Mouse (Mus musculus) forebrain, postnatal 0 days (tissue): Measurements from ENCODE around the gene Slco3a1. TPM values are rescaled to one million over a fixed set of nuclear protein-coding genes. Genes with fewer than 3 reads are reported as not detected.

Experiments
- ATAC-seq: fragments of 200-750 bp; cut with Nextera tagmentation; 2 replicates; pipeline ENCODE4 v1.8.0; 2017; ENCODE audit warnings: mild to moderate bottlenecking, moderate library complexity
- DNase-seq: peaks from one replicate; pipeline ENCODE4 v3.0.0-alpha.2; 2015
- H3K27ac ChIP-seq: fragments of 300-500 bp; sonication (generic); 2 replicates; pipeline ENCODE4 v1.5.1; 2014; ENCODE audit warnings: low read depth, mild to moderate bottlenecking, antibody characterized with exemption, low read length, moderate library complexity, mixed read lengths
- H3K27me3 ChIP-seq: fragments of 300-500 bp; sonication (generic); 2 replicates; pipeline ENCODE4 v1.6.1; 2014; ENCODE audit warnings: mild to moderate bottlenecking, low read length, mixed read lengths; ENCODE audit not compliant: insufficient read depth
- H3K36me3 ChIP-seq: fragments of 300-500 bp; sonication (generic); 2 replicates; pipeline ENCODE4 v1.6.1; 2014; ENCODE audit warnings: mild to moderate bottlenecking, moderate library complexity; ENCODE audit not compliant: insufficient read depth
- H3K4me1 ChIP-seq: fragments of 300-500 bp; sonication (generic); 2 replicates; pipeline ENCODE4 v1.6.1; 2014; ENCODE audit warnings: antibody characterized with exemption; ENCODE audit not compliant: insufficient read depth
- H3K4me2 ChIP-seq: fragments of 300-500 bp; sonication (generic); 2 replicates; pipeline ENCODE4 v1.6.1; 2014; ENCODE audit warnings: low read depth, mild to moderate bottlenecking, moderate library complexity
- H3K4me3 ChIP-seq: fragments of 300-500 bp; sonication (generic); 2 replicates; pipeline ENCODE4 v1.5.1; 2014; ENCODE audit warnings: low read depth, low read length, mixed read lengths
- H3K9ac ChIP-seq: fragments of 300-500 bp; sonication (generic); 2 replicates; pipeline ENCODE4 v1.6.1; 2014; ENCODE audit warnings: mild to moderate bottlenecking
- H3K9me3 ChIP-seq: fragments of 300-500 bp; sonication (generic); 2 replicates; pipeline ENCODE4 v1.6.1; 2016; ENCODE audit warnings: low read length
- CTCF ChIP-seq: sonication (generic); IDR thresholded peaks from 2 replicates; pipeline ENCODE4 v1.5.1; 2016; ENCODE audit warnings: antibody characterized with exemption, control low read depth, low read depth
- WGBS: fragments of 180-500 bp; shearing (Covaris S2); extraction: QIAGEN DNeasy Blood & Tissue Kit; methylation state at CpG from one replicate; pipeline ENCODE4 v1.1.7; 2014; 5-methylcytosine and 5-hydroxymethylcytosine counted together
- polyA plus RNA-seq: library from polyadenylated mRNA; unstranded; fragments of >200 nt; fragmentation: Nextera tagmentation; extraction: Ambion mirVana; gene quantifications from 2 replicates; pipeline ENCODE4 v1.2.1, GENCODE M21; 2015
- total RNA-seq: library from RNA; depleted of rRNA; stranded (reverse); fragments of >200 nt; gene quantifications from 2 replicates; pipeline ENCODE4 v1.2.3, GENCODE M21; 2014

The Slco3a1 gene
- total and polyA plus RNA-seq, 2 experiments from 2014 or later = 25.2 to 27.8 TPM

GRCm38 (mm10) chr7:74386257-74386656 is 168.3 kb downstream of the Slco3a1 start:
- H3K27me3 ChIP-seq = no peaks in the 10 kb centered on the region
- ATAC-seq = peak; percentile 51
- WGBS = 38% methylated on average over 5 of the region's 5 CpGs

GRCm38 (mm10) chr7:74383040-74383666 is 171.4 kb downstream of the Slco3a1 start:
- no peaks in the 10 kb centered on the region for H3K27me3 ChIP-seq
- no peak overlapping the region for H3K9ac ChIP-seq
- no peak for DNase-seq
- TF ChIP-seq CTCF = no peak
- H3K36me3 ChIP-seq = no peaks in the 10 kb centered on the region
- H3K4me3 ChIP-seq = no peak overlapping the region
- WGBS = 90% methylated on average over 3 of the region's 3 CpGs
- H3K27ac ChIP-seq = no peak overlapping the region
- ATAC-seq = no peak
- H3K9me3 ChIP-seq = no peaks in the 10 kb centered on the region
- no peak overlapping the region for H3K4me2 ChIP-seq
- no peaks in the 10 kb centered on the region for H3K4me1 ChIP-seq

More at GRCm38 (mm10) chr7:74386257-74386656, 168.3 kb downstream of the Slco3a1 start:
- no peak for TF ChIP-seq CTCF
- Histone ChIP-seq H3K36me3 (no peaks in the 10 kb centered on the region), H3K4me1 (no peaks in the 10 kb centered on the region), H3K27ac (no peak overlapping the region), H3K4me2 (no peak overlapping the region), H3K4me3 (no peak overlapping the region), H3K9ac (no peak overlapping the region), H3K9me3 (no peaks in the 10 kb centered on the region)
- DNase-seq = peak; percentile 56

GRCm38 (mm10) chr7:74382286-74382685 is 172.3 kb downstream of the Slco3a1 start:
- no peak for TF ChIP-seq CTCF
- Histone ChIP-seq H3K4me3 (no peak overlapping the region), H3K4me2 (no peak overlapping the region), H3K27ac (no peak overlapping the region), H3K9ac (no peak overlapping the region), H3K27me3 (no peaks in the 10 kb centered on the region), H3K9me3 (no peaks in the 10 kb centered on the region), H3K4me1 (no peaks in the 10 kb centered on the region), H3K36me3 (no peaks in the 10 kb centered on the region)
- 60% methylated on average over 3 of the region's 3 CpGs for WGBS
- ATAC-seq (no peak), DNase-seq (no peak)

DNA sequence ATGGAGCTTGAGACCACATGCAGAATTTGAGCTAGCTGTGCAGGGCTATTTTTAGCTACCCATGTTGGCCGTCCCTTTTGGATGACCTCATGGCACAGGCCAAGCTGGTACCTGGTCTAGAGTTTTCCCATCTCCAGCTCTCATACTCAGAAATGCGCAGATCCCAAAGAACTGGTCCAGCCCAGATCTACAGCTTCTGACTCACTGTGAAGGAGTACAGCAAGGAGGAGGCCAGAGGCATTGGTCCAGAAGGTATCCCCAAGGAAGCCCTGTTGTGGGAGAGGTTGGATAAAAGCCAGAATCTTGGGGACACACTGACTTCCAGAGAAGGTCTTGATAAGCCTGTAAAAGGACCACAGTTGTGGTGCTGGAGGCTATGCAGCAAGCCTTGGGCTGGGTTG is 172.7 kb downstream of the Slco3a1 start:
- WGBS = 74% methylated on average over 2 of the region's 2 CpGs
- H3K4me2 ChIP-seq = no peak overlapping the region
- H3K9ac ChIP-seq = no peak overlapping the region
- no peaks in the 10 kb centered on the region for H3K27me3 ChIP-seq
- no peak overlapping the region for H3K4me3 ChIP-seq
- no peak for TF ChIP-seq CTCF
- no peak overlapping the region for H3K27ac ChIP-seq
- no peaks in the 10 kb centered on the region for H3K36me3 ChIP-seq
- DNase-seq (no peak), ATAC-seq (no peak)
- no peaks in the 10 kb centered on the region for H3K9me3 ChIP-seq
- no peaks in the 10 kb centered on the region for H3K4me1 ChIP-seq

DNA sequence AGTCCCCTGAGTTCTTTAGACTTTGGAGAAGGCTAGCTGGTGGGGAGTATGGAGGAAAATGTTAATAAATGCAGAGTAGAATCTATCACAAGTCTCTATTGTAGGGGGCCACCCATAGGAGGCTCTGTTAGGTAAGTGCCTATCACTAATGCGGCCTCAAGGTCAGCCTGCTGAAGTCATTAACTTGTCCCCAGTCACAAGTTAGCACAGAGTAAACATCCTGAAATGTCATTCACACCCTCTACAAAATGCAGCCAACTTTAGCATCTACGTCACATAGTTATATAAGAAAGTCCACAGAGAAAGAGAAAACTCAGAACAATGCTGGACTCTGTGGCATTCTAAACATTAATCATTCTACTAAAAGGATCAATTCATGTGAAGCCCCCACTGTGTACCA is 173.5 kb downstream of the Slco3a1 start:
- Histone ChIP-seq H3K4me1 (no peaks in the 10 kb centered on the region), H3K27ac (no peak overlapping the region), H3K9me3 (no peaks in the 10 kb centered on the region), H3K4me3 (no peak overlapping the region), H3K36me3 (no peaks in the 10 kb centered on the region), H3K9ac (no peak overlapping the region), H3K4me2 (no peak overlapping the region), H3K27me3 (no peaks in the 10 kb centered on the region)
- 85% methylated on average over 2 of the region's 2 CpGs for WGBS
- DNase-seq (no peak), ATAC-seq (no peak)
- TF ChIP-seq CTCF = no peak

- Histone ChIP-seq H3K4me2 (no peak overlapping the region), H3K4me1 (no peaks in the 10 kb centered on the region), H3K4me3 (no peak overlapping the region), H3K27ac (no peak overlapping the region), H3K9ac (no peak overlapping the region), H3K27me3 (no peaks in the 10 kb centered on the region), H3K9me3 (no peaks in the 10 kb centered on the region), H3K36me3 (no peaks in the 10 kb centered on the region)
- DNase-seq = no peak
- WGBS = 78% methylated on average over 10 of the region's 10 CpGs
- no peak for ATAC-seq
- no peak for TF ChIP-seq CTCF
These were observed 176.7 kb downstream of the Slco3a1 start for GRCm38 (mm10) chr7:74377909-74378308.

DNA sequence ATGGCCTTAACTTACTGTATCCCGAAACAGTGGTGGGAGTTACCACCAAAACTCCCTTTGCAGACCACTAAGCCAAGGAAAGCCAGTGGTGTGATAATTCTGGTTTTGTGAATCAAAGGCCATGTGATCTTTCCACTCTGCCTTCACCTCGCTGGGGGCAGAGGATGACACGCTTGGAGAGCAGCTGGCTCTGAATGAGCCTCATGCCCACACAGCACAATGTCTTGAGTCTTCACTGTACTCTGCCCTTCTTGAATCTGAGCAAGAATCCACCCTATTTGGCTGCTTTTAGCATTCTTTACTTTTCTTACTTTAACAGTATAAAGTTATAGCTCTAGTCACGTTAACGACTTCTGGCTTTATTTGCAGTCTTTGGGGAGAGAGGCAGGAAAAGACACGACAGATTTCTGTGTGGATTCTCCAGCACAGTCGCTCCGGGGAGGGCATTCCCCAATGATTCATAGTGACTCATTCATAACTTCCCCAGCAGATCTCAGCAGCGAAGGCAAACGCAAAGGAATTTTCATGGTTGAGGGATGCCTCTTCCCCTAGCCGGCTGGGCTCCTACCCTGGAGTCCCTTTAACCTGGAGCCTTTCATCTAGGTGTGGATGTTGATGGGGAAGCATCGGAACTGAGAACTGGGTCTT is 178.1 kb downstream of the Slco3a1 start:
- DNase-seq = no peak
- H3K4me1 ChIP-seq = no peaks in the 10 kb centered on the region
- no peaks in the 10 kb centered on the region for H3K9me3 ChIP-seq
- no peak overlapping the region for H3K4me3 ChIP-seq
- H3K27me3 ChIP-seq = no peaks in the 10 kb centered on the region
- no peaks in the 10 kb centered on the region for H3K36me3 ChIP-seq
- no peak for TF ChIP-seq CTCF
- ATAC-seq = no peak
- WGBS = 62% methylated on average over 12 of the region's 12 CpGs
- no peak overlapping the region for H3K4me2 ChIP-seq
- no peak overlapping the region for H3K9ac ChIP-seq
- H3K27ac ChIP-seq = no peak overlapping the region
